Mouse (Mus musculus) neutrophil, adult 59 days (primary cell): ENCODE measurements around the gene Zfp108. TPM values are rescaled to one million over a fixed set of nuclear protein-coding genes. Genes with fewer than 3 reads are reported as not detected.

Experiments used
- total RNA-seq, 2 experiments: library from RNA; stranded (reverse); gene quantifications; 1 replicate in 1 of 2; 2 replicates in 1 of 2; pipeline ENCODE4 v1.2.4; 2023

Zfp108 gene
- under 1 TPM; 0.29 to 0.33 TPM for total RNA-seq

GRCm38 (mm10) chr7:24254633-24255474 is at the start of gene Zfp108:
Zfp108 (plus strand) TSS chr7:24254794.

GRCm38 (mm10) chr7:24211343-24211742 is 43.3 kb upstream of the Zfp108 start, which contains the start of gene Zfp111:
Zfp111 (minus strand) TSS chr7:24211443.

GRCm38 (mm10) chr7:24237040-24237791 is 17.4 kb upstream of the Zfp108 start, which contains the start of gene Zfp109:
Zfp109 (minus strand) TSS chr7:24237560.

GRCm38 (mm10) chr7:24270288-24270672 is 15.7 kb downstream of the Zfp108 start, which contains the start of gene Zfp93:
Zfp93 (plus strand) TSS chr7:24270420.

GRCm38 (mm10) chr7:24300771-24301282 is 46.2 kb downstream of the Zfp108 start, which contains the start of gene Zfp61:
Zfp61 (minus strand) TSS chr7:24301232.

Other genes starting within 250 kb of the Zfp108 start
- gene Vmn1r183, start 201.5 kb upstream of the Zfp108 start, total RNA-seq: not detected
- gene Zfp180, start 172.9 kb upstream of the Zfp108 start, total RNA-seq: 10 to 100 TPM; 14.4 to 16.3 TPM
- gene Zfp112, start 142.5 kb upstream of the Zfp108 start, total RNA-seq: 1 to 10 TPM; 1.2 to 1.6 TPM
- gene Zfp235, start 120.6 kb upstream of the Zfp108 start, total RNA-seq: 1 to 10 TPM; 2.8 to 4.7 TPM
- gene Zfp114, start 79.7 kb upstream of the Zfp108 start, total RNA-seq: under 1 TPM; 0.29 to 0.33 TPM
- 1 to 10 TPM; 2.9 to 3.2 TPM for gene Zfp111, start 43.4 kb upstream of the Zfp108 start, total RNA-seq
- gene Zfp109, start 17.2 kb upstream of the Zfp108 start, total RNA-seq: 1 to 10 TPM in 1 of 2 experiments, under 1 TPM in 1; 0.62 to 1.2 TPM
- gene Zfp93, start 15.6 kb downstream of the Zfp108 start, total RNA-seq: under 1 TPM; 0.15 to 0.44 TPM
- gene Zfp61, start 46.4 kb downstream of the Zfp108 start, total RNA-seq: 1 to 10 TPM; 3.4 to 6.4 TPM
- 1 to 10 TPM; 1.1 to 1.3 TPM for gene Zfp94, start 61.9 kb downstream of the Zfp108 start, total RNA-seq
- gene Tescl, start 79.1 kb downstream of the Zfp108 start, total RNA-seq: under 1 TPM in 1 of 2 experiments, not detected in 1; 0.46 TPM
- not detected for gene Lypd5, start 94.4 kb downstream of the Zfp108 start, total RNA-seq
- 10 to 100 TPM; 10.4 to 15.7 TPM for gene Kcnn4, start 115.5 kb downstream of the Zfp108 start, total RNA-seq
- gene Smg9, start 144.8 kb downstream of the Zfp108 start, total RNA-seq: 10 to 100 TPM; 51.5 to 57.8 TPM
- gene Irgc1, start 197.5 kb downstream of the Zfp108 start, total RNA-seq: 1 to 10 TPM; 2.1 to 2.6 TPM
- 1,000 to 10,000 TPM in 1 of 2 experiments, 100 to 1,000 TPM in 1; 962 to 1,297 TPM for gene Plaur, start 207.7 kb downstream of the Zfp108 start, total RNA-seq
- not detected for gene Cadm4, start 227.2 kb downstream of the Zfp108 start, total RNA-seq